Mouse (Mus musculus) midbrain, embryonic 16.5 days (tissue): ENCODE results near the gene St3gal5. TPM values are rescaled to one million over a fixed set of nuclear protein-coding genes. Genes with fewer than 3 reads are reported as not detected.

Experiments
- ATAC-seq: fragments of 200-750 bp; cut with Nextera tagmentation; 2 replicates; pipeline ENCODE4 v1.8.0; 2017; ENCODE audit warnings: moderate TSS enrichment
- H3K27ac ChIP-seq: fragments of 300-500 bp; sonication (generic); 2 replicates; pipeline ENCODE4 v1.5.1; 2014; ENCODE audit warnings: mild to moderate bottlenecking, low read length, mixed read lengths
- H3K27me3 ChIP-seq: fragments of 300-500 bp; sonication (generic); 2 replicates; pipeline ENCODE4 v1.6.1; 2014; ENCODE audit warnings: low read depth, low read length, mixed read lengths; ENCODE audit not compliant: control insufficient read depth, insufficient read depth
- H3K36me3 ChIP-seq: fragments of 300-500 bp; sonication (generic); 2 replicates; pipeline ENCODE4 v1.6.1; 2014; ENCODE audit warnings: mild to moderate bottlenecking, low read length, moderate library complexity, mixed read lengths; ENCODE audit not compliant: control insufficient read depth, insufficient read depth
- H3K4me1 ChIP-seq: fragments of 300-500 bp; sonication (generic); 2 replicates; pipeline ENCODE4 v1.6.1; 2014; ENCODE audit warnings: mild to moderate bottlenecking, low read length, mixed read lengths; ENCODE audit not compliant: control insufficient read depth, insufficient read depth
- H3K4me2 ChIP-seq: fragments of 300-500 bp; sonication (generic); 2 replicates; pipeline ENCODE4 v1.6.1; 2014; ENCODE audit warnings: mild to moderate bottlenecking, low read length, mixed read lengths
- H3K4me3 ChIP-seq: fragments of 300-500 bp; sonication (generic); 2 replicates; pipeline ENCODE4 v1.5.1; 2014; ENCODE audit warnings: low read depth, mild to moderate bottlenecking, low read length, moderate library complexity, mixed read lengths
- H3K9ac ChIP-seq: fragments of 300-500 bp; sonication (generic); 2 replicates; pipeline ENCODE4 v1.6.1; 2014; ENCODE audit warnings: low read depth, low read length, mixed read lengths
- H3K9me3 ChIP-seq: fragments of 300-500 bp; sonication (generic); replicated peaks from 2 replicates; pipeline ENCODE4 v1.6.1; 2014; ENCODE audit warnings: mild to moderate bottlenecking, low read length, mixed read lengths; ENCODE audit not compliant: control insufficient read depth, poor library complexity, severe bottlenecking
- WGBS: fragments of 180-500 bp; shearing (Covaris S2); extraction: QIAGEN DNeasy Blood & Tissue Kit; methylation state at CpG from one replicate; pipeline ENCODE4 v1.1.7; 2014; 5-methylcytosine and 5-hydroxymethylcytosine counted together
- polyA plus RNA-seq: library from polyadenylated mRNA; unstranded; fragments of >200 nt; fragmentation: Nextera tagmentation; extraction: Ambion mirVana; gene quantifications from 2 replicates; pipeline ENCODE4 v1.2.1, GENCODE M21; 2015

Gene St3gal5
- polyA plus RNA-seq, 1 experiment from 2014 or later: 56.2 TPM

GRCm38 (mm10) chr6:72134850-72135515 is 37.6 kb downstream of the St3gal5 start:
- Histone ChIP-seq H3K27ac (no peak overlapping the region), H3K27me3 (no peaks in the 10 kb centered on the region), H3K9me3 (no peaks in the 10 kb centered on the region), H3K36me3 (peaks cover 19% of the 10 kb centered on the region), H3K4me1 (no peaks in the 10 kb centered on the region), H3K4me2 (no peak overlapping the region), H3K4me3 (no peak overlapping the region), H3K9ac (no peak overlapping the region)
- no peak for ATAC-seq
- 87% methylated on average over 9 of the region's 9 CpGs for WGBS

GRCm38 (mm10) chr6:72136016-72136415 is 38.6 kb downstream of the St3gal5 start:
- H3K9me3 ChIP-seq: no peaks in the 10 kb centered on the region
- H3K9ac ChIP-seq: no peak overlapping the region
- H3K4me2 ChIP-seq: no peak overlapping the region
- H3K4me1 ChIP-seq: no peaks in the 10 kb centered on the region
- no peak for ATAC-seq
- H3K36me3 ChIP-seq: peaks cover 19% of the 10 kb centered on the region
- no peak overlapping the region for H3K4me3 ChIP-seq
- no peaks in the 10 kb centered on the region for H3K27me3 ChIP-seq
- 90% methylated on average over 5 of the region's 5 CpGs for WGBS
- H3K27ac ChIP-seq: no peak overlapping the region

GRCm38 (mm10) chr6:72136543-72136942 is 39.2 kb downstream of the St3gal5 start:
- no peaks in the 10 kb centered on the region for H3K9me3 ChIP-seq
- no peaks in the 10 kb centered on the region for H3K27me3 ChIP-seq
- no peak overlapping the region for H3K4me3 ChIP-seq
- H3K36me3 ChIP-seq: peaks cover 19% of the 10 kb centered on the region
- H3K27ac ChIP-seq: no peak overlapping the region
- H3K4me1 ChIP-seq: no peaks in the 10 kb centered on the region
- no peak overlapping the region for H3K4me2 ChIP-seq
- H3K9ac ChIP-seq: no peak overlapping the region
- WGBS: 77% methylated on average over 10 of the region's 10 CpGs
- no peak for ATAC-seq

- H3K27ac ChIP-seq: no peak overlapping the region
- no peaks in the 10 kb centered on the region for H3K9me3 ChIP-seq
- H3K36me3 ChIP-seq: peaks cover 2% of the 10 kb centered on the region
- 88% methylated on average over 9 of the region's 9 CpGs for WGBS
- H3K4me2 ChIP-seq: no peak overlapping the region
- no peak overlapping the region for H3K4me3 ChIP-seq
- H3K9ac ChIP-seq: no peak overlapping the region
- H3K27me3 ChIP-seq: no peaks in the 10 kb centered on the region
- no peak for ATAC-seq
- H3K4me1 ChIP-seq: no peaks in the 10 kb centered on the region
These were observed 42.3 kb downstream of the St3gal5 start for GRCm38 (mm10) chr6:72139508-72140193.

- Histone ChIP-seq H3K4me1 (no peaks in the 10 kb centered on the region), H3K9ac (no peak overlapping the region), H3K4me2 (no peak overlapping the region), H3K9me3 (no peaks in the 10 kb centered on the region), H3K36me3 (peaks cover 2% of the 10 kb centered on the region), H3K27me3 (no peaks in the 10 kb centered on the region), H3K27ac (no peak overlapping the region), H3K4me3 (no peak overlapping the region)
- WGBS: 86% methylated on average over 8 of the region's 8 CpGs
- ATAC-seq: no peak
These were observed 43.0 kb downstream of the St3gal5 start for GRCm38 (mm10) chr6:72140371-72140770.

- H3K4me3 ChIP-seq: no peak overlapping the region
- peaks cover 2% of the 10 kb centered on the region for H3K36me3 ChIP-seq
- H3K4me1 ChIP-seq: no peaks in the 10 kb centered on the region
- no peaks in the 10 kb centered on the region for H3K27me3 ChIP-seq
- 70% methylated on average over 10 of the region's 10 CpGs for WGBS
- H3K9me3 ChIP-seq: no peaks in the 10 kb centered on the region
- no peak for ATAC-seq
- H3K4me2 ChIP-seq: no peak overlapping the region
- H3K9ac ChIP-seq: no peak overlapping the region
- no peak overlapping the region for H3K27ac ChIP-seq
These were observed 43.8 kb downstream of the St3gal5 start for GRCm38 (mm10) chr6:72141191-72141590.

- H3K27me3 ChIP-seq: no peaks in the 10 kb centered on the region
- no peak for ATAC-seq
- WGBS: 93% methylated on average over 4 of the region's 4 CpGs
These were observed 45.2 kb downstream of the St3gal5 start for GRCm38 (mm10) chr6:72142561-72142960.

GRCm38 (mm10) chr6:72144353-72144752 is 47.0 kb downstream of the St3gal5 start:
- no peak overlapping the region for H3K9ac ChIP-seq
- no peaks in the 10 kb centered on the region for H3K27me3 ChIP-seq
- no peaks in the 10 kb centered on the region for H3K4me1 ChIP-seq
- H3K36me3 ChIP-seq: peaks cover 11% of the 10 kb centered on the region
- no peak overlapping the region for H3K4me2 ChIP-seq
- 74% methylated on average over 7 of the region's 7 CpGs for WGBS
- H3K9me3 ChIP-seq: no peaks in the 10 kb centered on the region
- no peak for ATAC-seq
- no peak overlapping the region for H3K4me3 ChIP-seq
- H3K27ac ChIP-seq: no peak overlapping the region

More at GRCm38 (mm10) chr6:72142561-72142960, 45.2 kb downstream of the St3gal5 start:
- Histone ChIP-seq H3K27ac (no peak overlapping the region), H3K9me3 (no peaks in the 10 kb centered on the region), H3K4me3 (no peak overlapping the region), H3K9ac (no peak overlapping the region), H3K4me1 (no peaks in the 10 kb centered on the region), H3K4me2 (no peak overlapping the region), H3K36me3 (peaks cover 2% of the 10 kb centered on the region)

- Histone ChIP-seq H3K27ac (no peak overlapping the region), H3K27me3 (no peaks in the 10 kb centered on the region), H3K4me1 (no peaks in the 10 kb centered on the region), H3K4me2 (no peak overlapping the region), H3K9ac (no peak overlapping the region), H3K36me3 (peaks cover 21% of the 10 kb centered on the region), H3K4me3 (no peak overlapping the region), H3K9me3 (no peaks in the 10 kb centered on the region)
- 94% methylated on average over 14 of the region's 14 CpGs for WGBS
- no peak for ATAC-seq
These were observed 49.4 kb downstream of the St3gal5 start for GRCm38 (mm10) chr6:72146803-72147202.
